Mouse (Mus musculus) stomach, postnatal 0 days (tissue): ENCODE measurements around the gene Carhsp1. TPM values are rescaled to one million over a fixed set of nuclear protein-coding genes. Genes with fewer than 3 reads are reported as not detected.

Source experiments
- ATAC-seq: fragments of 200-750 bp; cut with Nextera tagmentation; 2 replicates; pipeline ENCODE4 v1.8.0; 2017; ENCODE audit not compliant: low FRiP score, low TSS enrichment
- DNase-seq: peaks from one replicate; pipeline ENCODE4 v3.0.0-alpha.2; 2016; ENCODE audit warnings: low spot score
- H3K27ac ChIP-seq: fragments of 300-500 bp; sonication (generic); replicated peaks from 2 replicates; pipeline ENCODE4 v1.5.1; 2014; ENCODE audit warnings: mild to moderate bottlenecking, control low read depth
- H3K27me3 ChIP-seq: fragments of 300-500 bp; sonication (generic); 2 replicates; pipeline ENCODE4 v1.6.1; 2014; ENCODE audit warnings: low read length; ENCODE audit not compliant: control insufficient read depth, insufficient read depth
- H3K36me3 ChIP-seq: fragments of 300-500 bp; sonication (generic); 2 replicates; pipeline ENCODE4 v1.6.1; 2014; ENCODE audit warnings: low read length, mixed read lengths; ENCODE audit not compliant: control insufficient read depth, insufficient read depth
- H3K4me1 ChIP-seq: fragments of 300-500 bp; sonication (generic); replicated peaks from 2 replicates; pipeline ENCODE4 v1.6.1; 2014; ENCODE audit warnings: antibody characterized with exemption; ENCODE audit not compliant: control insufficient read depth, insufficient read depth
- H3K4me2 ChIP-seq: fragments of 300-500 bp; sonication (generic); replicated peaks from 2 replicates; pipeline ENCODE4 v1.6.1; 2014; ENCODE audit warnings: low read depth, mild to moderate bottlenecking, control low read depth, moderate library complexity
- H3K4me3 ChIP-seq: fragments of 300-500 bp; sonication (generic); 2 replicates; pipeline ENCODE4 v1.5.1; 2014; ENCODE audit warnings: low read depth, low read length, control low read depth
- H3K9ac ChIP-seq: fragments of 300-500 bp; sonication (generic); 2 replicates; pipeline ENCODE4 v1.6.1; 2014; ENCODE audit warnings: mild to moderate bottlenecking, low read length, control low read depth, mixed read lengths
- H3K9me3 ChIP-seq: fragments of 300-500 bp; sonication (generic); 2 replicates; pipeline ENCODE4 v1.6.1; 2016; ENCODE audit warnings: low read length; ENCODE audit not compliant: control insufficient read depth
- CTCF ChIP-seq: IDR thresholded peaks from 2 replicates; pipeline ENCODE4 v1.5.1; 2016; ENCODE audit warnings: antibody characterized with exemption, low read depth, mild to moderate bottlenecking, moderate library complexity
- EP300 ChIP-seq: optimal IDR thresholded peaks from 2 replicates; pipeline ENCODE3; 2016; ENCODE audit warnings: antibody characterized with exemption
- WGBS: fragments of 180-500 bp; shearing (Covaris S2); extraction: QIAGEN DNeasy Blood & Tissue Kit; methylation state at CpG from one replicate; pipeline ENCODE4 v1.1.7; 2014; 5-methylcytosine and 5-hydroxymethylcytosine counted together
- microRNA-seq: library from miRNA; unstranded; fragments of <30 nt; microRNA quantifications from one replicate; pipeline ENCODE4, GENCODE M21; 2016
- polyA plus RNA-seq: library from polyadenylated mRNA; unstranded; fragments of >200 nt; fragmentation: Nextera tagmentation; extraction: Ambion mirVana; gene quantifications from 2 replicates; pipeline ENCODE4 v1.2.1, GENCODE M21; 2015

Gene Carhsp1
- polyA plus RNA-seq, 1 experiment from 2014 or later, result 53.8 TPM

GRCm38 (mm10) chr16:8613039-8613438 lies 58.9 kb downstream of the Carhsp1 start:
- Histone ChIP-seq H3K27me3 (no peaks in the 10 kb centered on the region), H3K36me3 (no peaks in the 10 kb centered on the region), H3K27ac (no peak overlapping the region), H3K4me2 (no peak overlapping the region), H3K9ac (no peak overlapping the region), H3K4me3 (no peak overlapping the region), H3K4me1 (no peaks in the 10 kb centered on the region), H3K9me3 (no peaks in the 10 kb centered on the region)
- TF ChIP-seq EP300 (no peak), CTCF (no peak)
- no peak for ATAC-seq
- DNase-seq, result no peak
- 73% methylated on average over 4 of the region's 4 CpGs for WGBS

- Histone ChIP-seq H3K27ac (no peak overlapping the region), H3K9ac (no peak overlapping the region), H3K9me3 (no peaks in the 10 kb centered on the region), H3K36me3 (no peaks in the 10 kb centered on the region), H3K4me1 (no peaks in the 10 kb centered on the region), H3K4me2 (no peak overlapping the region), H3K4me3 (no peak overlapping the region), H3K27me3 (no peaks in the 10 kb centered on the region)
- WGBS, result 83% methylated on average over 8 of the region's 8 CpGs
- ATAC-seq, result no peak
- TF ChIP-seq CTCF (no peak), EP300 (no peak)
- no peak for DNase-seq
Observed at GRCm38 (mm10) chr16:8612214-8613005, 59.5 kb downstream of the Carhsp1 start.

GRCm38 (mm10) chr16:8610397-8610796 lies 61.6 kb downstream of the Carhsp1 start:
- 80% methylated on average over 3 of the region's 3 CpGs for WGBS
- Histone ChIP-seq H3K4me2 (no peak overlapping the region), H3K9ac (no peak overlapping the region), H3K27me3 (no peaks in the 10 kb centered on the region), H3K4me3 (no peak overlapping the region), H3K27ac (no peak overlapping the region), H3K9me3 (no peaks in the 10 kb centered on the region), H3K36me3 (no peaks in the 10 kb centered on the region), H3K4me1 (no peaks in the 10 kb centered on the region)
- DNase-seq (no peak), ATAC-seq (no peak)
- no peak for TF ChIP-seq CTCF
- TF ChIP-seq EP300, result no peak

Small RNAs within 50 kb of the gene (microRNA-seq; reads per million reads assigned to microRNA genes)
- not detected for gene Gm22137

Other genes with a start within 250 kb of the Carhsp1 start
- 0.18 TPM in 1 of 2 replicates, not detected in the other for gene Tmem114, start 247.0 kb downstream of the Carhsp1 start, polyA plus RNA-seq
- gene Mettl22, start 201.4 kb downstream of the Carhsp1 start, polyA plus RNA-seq, result 9.3 and 12.1 TPM in 2 replicates
- 4.1 and 4.2 TPM in 2 replicates for gene Abat, start 158.7 kb downstream of the Carhsp1 start, polyA plus RNA-seq
- gene Pmm2, start 34.5 kb downstream of the Carhsp1 start, polyA plus RNA-seq, result 74.2 and 74.9 TPM in 2 replicates
- gene Tmem186, start 34.4 kb downstream of the Carhsp1 start, polyA plus RNA-seq, result 11.1 and 11.8 TPM in 2 replicates
- not detected in 2 replicates for gene Gm5767, start 8.6 kb upstream of the Carhsp1 start, polyA plus RNA-seq
- gene Usp7, start 120.2 kb upstream of the Carhsp1 start, polyA plus RNA-seq, result 15.7 and 18.1 TPM in 2 replicates
- gene 1810013L24Rik, start 157.9 kb upstream of the Carhsp1 start, polyA plus RNA-seq, result 15.6 and 16.3 TPM in 2 replicates